Mouse (Mus musculus) 416B (cell line): ENCODE measurements at regions not wholly inside any gene's neighbourhood (a gene's known extent, or its start where the extent isn't known, plus 50 kb on each side); places are given as distances from the start of the nearest gene placed in this dataset.
A peak's percentile ranks its signal among the peaks of the same experiment; 100 is the strongest.

ENCODE experiments used
- DNase-seq: peaks from one replicate; pipeline ENCODE4 v3.0.0; 2011; ENCODE audit warnings: low read depth

DNA sequence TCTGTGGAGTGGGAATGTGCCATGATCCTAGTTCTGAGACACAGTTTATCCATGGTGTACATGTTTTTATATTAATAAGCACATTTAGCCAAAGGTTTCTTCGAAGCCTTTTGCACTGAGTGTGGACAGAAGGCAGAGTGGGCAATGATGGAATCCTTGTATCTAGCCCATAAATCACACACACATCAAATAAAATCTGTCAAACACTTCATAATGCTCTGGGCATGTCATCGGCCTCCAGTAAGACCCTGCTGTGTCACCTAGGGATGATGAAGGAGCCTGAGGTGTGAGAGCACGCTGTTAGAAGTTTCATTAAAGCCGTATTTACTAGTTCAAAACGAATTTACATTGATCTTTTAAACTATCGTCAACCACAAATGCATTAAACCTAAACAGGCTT lies 331.7 kb downstream of the Setd4 start:
- DNase-seq, result no peak

DNA sequence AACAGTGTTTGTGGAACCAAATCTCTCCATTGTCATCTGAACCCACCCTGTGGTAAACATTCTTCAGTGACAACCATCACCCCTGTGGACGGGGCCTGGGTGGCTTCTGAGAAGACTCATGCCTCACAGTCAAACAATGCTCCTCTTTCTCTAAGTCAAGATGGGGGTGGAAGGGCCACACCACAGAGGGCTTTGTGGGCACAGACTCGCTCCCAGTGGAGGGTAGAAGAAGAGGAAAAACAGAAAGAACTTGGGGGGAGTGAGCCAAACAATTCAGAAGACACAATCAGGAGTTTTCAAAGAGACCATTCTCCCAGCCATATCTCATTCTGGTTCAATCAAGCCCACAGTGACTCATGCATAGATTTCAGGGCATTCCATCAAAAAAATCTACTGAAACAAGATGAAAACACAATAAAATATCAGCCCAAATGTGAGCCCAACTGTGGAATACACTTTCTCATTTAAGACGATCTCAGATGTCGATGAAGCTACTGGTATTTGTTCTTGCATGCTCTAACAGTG lies 339.7 kb downstream of the Setd4 start:
- no peak for DNase-seq

DNA sequence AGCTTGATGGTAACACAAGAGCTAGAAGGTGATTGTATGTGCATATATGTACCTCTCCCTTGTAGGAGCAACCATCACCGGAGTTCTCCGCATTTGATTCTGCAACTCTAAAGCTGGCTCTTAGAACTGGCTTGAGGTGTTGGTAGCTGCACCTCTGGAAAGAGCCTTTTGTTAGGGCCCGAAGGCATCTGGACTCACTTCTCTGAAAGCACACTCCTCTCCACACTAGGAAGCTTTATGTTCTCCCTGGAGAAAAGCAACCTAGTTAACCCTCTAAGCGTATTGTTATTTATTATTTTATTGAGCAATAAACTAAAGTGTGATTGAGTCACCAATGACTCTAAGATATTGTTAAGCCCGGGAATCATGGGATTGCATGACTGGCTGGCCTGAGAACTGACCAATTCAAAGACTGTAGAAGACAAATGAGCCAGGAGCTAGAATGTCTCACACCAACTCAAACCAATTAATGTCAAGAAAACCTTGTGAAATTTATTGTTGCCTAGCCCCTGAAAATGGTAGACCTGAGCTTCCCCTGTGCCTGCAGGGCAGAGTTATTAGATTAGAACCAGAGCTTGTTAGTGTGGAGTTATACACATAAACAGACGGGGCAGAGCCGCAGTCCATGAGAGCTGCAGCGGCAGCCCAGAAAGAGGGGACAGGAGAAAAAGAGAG lies 340.6 kb downstream of the Setd4 start:
- DNase-seq, result no peak

DNA sequence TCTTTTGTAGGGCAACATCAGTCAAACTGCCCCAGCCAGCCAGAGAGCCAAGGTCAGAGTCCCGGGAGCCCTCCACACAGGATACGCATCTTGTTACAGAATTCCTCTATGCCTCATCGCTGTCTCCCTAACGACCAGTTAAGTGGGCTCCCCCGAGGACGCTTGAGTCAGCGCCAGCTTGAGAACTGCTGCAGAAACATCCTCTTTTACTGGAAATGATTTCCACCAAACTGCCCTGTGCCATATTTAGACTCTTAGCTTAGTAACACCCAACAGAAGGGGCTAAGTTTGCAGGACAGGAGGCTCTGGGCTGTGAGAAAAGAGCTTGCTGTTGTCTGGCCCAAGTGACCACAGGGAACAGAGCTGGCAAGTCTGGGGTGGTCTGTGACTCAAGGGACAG lies 357.0 kb downstream of the Setd4 start:
- DNase-seq, result peak; percentile 86

DNA sequence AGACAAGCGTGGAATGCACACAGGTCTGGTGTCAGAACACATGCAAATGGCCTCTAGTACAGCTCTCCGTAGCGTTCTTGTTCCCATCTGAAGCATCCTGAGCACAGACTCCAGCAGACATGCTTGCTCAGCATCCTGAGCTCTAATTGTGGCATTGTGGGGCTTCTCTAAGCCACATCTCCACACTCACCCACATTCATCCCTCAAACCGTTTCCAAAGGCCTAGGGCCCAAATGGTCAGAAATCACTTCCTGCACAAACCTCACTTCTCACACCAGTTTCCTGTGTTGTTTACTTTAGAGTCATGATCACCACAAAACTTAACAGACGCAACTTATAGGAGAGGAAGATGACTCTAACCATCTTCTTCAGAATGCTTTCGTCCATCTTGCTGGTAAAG lies 358.1 kb downstream of the Setd4 start:
- DNase-seq, result peak; percentile 95

DNA sequence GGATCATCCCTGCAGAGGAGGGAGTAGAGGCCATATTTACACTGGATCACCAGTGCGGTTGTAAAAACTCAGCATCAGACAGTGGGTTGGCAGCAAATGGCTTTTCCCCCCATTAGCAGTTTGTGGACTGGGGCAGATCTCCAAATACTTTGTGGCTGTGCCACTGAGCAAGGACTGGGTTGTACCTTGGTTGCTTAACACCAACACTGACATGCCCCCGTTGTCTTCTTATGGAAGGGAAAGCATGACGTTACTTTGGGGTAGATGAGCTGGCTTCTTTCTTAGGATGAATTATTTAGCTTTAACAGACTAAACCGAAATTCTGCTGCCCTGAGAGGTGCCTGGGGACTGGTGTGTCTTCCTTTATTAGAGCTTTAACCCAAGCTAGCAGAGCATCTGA lies 365.0 kb downstream of the Setd4 start:
- DNase-seq, result no peak

DNA sequence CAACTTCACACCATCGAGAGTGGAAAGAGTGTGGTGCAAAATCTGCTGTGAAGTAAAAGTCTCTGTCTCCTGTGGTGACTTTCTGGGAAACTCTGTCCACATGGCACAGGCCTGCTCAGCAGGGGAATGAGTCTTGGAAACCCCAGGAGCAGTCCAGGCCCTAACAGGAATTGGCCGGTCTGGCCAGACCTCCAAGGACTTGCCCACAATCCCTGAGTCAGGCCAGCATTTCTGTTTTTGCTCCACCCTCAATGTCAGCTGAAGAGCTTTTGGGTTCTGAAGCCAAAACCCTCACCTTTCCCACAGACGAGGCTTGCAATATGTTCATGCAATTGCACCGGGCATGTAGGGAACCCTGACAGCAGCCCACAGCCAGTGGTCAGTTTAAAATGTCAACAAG lies 365.5 kb downstream of the Setd4 start:
- no peak for DNase-seq

DNA sequence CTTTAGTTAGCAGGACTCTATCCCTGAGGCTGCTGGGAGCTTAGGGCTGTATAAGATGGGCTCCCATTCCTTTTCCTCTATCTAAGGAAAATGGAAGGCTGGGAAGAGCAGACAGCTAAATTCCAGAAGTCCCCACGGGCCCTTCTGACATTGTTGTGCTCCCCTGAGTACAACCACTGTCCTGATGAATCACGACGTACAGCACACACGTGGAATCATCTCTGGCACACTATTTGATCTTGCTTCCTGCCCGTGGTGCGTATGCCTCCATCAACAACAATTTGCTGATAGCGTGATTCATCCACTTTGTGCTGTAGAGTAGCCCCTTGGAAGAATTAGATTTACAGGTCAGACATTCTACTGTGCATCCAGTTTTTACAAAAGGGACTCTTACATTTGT lies 378.2 kb downstream of the Setd4 start:
- no peak for DNase-seq

DNA sequence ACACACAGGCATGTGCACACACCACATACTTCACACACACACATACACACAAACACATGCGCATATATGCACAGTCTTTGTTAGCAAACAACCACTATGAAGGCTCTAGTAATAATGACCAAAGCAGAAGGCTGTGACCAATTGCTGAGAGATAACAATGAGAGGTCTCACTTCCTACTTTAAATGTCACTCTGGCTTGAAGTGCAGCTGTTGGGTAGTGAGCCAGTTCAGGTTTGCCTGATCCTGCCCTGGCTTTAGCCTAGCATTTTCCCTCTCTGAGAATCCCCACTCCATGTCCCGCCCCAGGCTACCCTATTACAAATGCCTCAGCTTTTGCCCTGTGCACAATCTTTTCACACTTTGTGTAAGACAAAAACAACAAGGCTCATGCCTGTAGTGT lies 378.7 kb downstream of the Setd4 start:
- no peak for DNase-seq

DNA sequence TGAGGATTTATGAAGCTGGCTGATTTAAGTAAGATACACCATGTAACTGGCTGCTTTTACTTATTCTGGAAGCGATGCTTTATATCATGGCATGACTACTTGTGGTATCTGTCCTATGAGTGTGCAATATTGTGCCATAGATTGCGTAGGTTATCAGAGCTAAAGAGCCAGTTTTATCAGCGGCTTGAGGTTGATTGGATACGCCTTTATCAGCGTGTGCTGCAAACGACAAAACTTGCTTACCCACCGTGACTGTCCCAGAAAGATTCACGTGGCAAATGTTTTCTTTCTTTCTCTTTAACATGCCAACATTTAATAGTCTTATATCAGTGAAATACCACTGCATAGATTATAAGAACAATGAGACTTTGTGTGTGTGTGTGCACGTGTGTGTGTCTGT lies 384.1 kb downstream of the Setd4 start:
- no peak for DNase-seq

DNA sequence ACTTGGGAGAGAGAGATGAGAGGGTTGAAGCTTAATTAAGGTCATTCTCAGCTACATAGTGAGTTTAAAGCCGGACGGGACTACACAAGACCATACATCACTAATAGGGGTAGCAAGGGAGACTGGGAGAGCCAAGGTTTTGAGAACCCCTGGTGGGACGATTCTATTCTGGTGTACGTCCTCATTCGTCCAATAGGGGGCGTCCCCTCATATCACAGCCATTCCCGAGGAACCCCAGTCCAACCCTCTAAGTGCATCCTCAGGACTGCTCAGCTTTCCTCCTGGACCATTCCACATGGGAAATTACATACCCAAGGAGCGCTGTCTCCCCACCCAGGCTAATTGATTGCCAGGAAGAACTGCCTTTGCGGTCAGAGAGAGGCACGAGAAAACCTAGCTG lies 385.5 kb downstream of the Setd4 start:
- no peak for DNase-seq

DNA sequence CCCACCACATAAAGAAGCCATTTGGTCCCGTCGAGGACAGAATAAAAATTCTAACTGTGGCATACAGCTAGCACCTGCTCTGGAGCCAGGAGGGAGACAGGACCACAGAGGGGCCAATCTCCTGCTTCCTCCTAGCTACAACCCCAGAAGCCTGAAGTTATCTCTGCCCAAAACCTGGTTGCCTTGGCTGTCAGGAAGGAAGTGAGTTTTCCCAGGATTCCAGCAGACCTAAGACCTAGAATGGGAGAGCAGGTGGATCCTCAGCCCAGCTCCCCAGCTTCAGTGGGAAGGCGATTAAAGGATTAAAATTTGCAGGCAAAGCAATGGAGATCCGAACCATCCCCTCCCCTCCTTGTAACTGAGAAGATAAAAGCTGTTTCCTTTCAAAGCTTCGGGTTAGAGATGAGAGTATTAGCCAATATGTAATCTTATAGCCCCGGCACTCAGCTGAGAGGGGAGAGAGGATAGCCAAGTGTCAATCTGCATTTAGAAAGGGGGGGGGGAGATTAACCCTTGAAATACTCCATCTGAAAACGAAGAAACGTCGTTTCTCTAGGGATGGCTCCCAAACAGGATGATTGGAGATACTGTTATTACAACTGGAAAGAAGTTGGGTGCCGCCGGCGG lies 386.1 kb downstream of the Setd4 start:
- DNase-seq, result no peak

DNA sequence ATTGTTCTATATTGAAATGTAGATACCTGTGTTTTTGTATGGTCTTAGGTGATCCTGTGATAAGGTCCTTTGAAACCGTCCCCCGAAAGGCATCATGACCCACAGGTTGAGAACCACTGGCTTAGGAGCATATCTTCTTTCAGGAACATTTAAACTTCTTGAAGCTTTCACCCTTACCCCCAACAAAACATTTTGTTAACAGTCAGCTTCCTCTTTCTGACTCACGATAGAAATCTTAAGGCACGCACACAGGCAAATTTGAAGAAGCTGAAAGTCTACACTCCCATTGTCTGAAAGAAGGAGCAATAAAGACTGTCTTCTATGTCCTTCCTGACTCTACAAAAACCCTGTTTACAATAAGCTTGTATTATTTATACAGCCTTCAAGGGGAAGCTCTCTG lies 388.2 kb downstream of the Setd4 start:
- DNase-seq, result peak; percentile 74

DNA sequence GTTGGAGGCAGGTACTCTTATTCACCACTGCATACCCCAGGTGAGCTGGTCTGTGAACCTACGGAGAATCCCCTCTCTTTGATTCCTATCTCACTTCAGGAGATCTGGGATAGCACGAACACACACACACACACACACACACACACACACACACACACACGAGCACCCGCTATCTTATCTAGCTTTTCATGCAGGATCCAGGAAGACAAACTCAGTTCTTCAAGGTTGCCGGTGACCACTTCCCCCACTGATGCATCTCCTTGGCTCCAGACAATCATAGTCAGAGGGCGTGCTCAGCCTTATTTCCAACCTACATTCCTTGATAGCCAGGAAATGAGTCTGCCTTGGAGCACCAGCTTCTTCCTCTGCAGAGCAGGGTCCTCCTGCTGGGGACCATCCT lies 387.7 kb upstream of the Runx1 start:
- DNase-seq, result peak; percentile 95

DNA sequence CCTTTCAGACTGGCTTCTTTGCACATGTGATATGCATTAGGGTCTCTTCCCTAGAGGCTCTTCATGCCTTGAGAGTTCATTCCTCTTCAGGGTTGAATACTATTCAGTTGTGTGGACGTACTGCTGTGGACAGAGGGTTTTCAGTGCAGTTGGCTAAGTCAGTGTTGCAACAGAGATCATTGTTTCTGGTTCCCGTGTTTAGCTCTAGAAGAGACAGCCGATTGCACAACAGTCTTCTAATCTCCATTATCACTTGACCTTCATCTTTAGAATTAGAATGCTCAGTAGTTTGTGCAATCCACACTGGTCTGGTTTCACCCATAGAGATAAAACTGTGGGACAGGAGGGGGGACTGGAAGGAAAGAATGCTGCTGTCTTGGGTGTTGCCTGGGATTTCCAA lies 381.7 kb upstream of the Runx1 start:
- DNase-seq, result peak; percentile 94

DNA sequence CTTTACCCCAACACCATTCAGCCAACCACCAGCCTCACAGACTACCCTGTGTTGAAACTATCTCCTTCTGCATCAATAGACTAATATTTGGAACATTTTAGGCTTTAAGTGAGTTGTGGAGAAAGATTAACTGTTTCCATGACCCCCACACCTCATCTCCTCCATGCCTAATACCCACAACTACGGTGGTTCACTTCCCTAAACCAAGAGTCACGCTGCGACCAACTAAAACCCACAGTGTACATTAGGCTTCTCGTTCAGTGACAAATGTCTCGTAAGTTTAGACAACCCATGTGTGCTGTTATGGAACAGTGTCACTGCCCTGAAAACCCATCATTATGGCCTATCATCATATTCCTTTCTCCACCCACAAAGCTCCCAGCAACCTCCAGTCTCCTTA lies 381.3 kb upstream of the Runx1 start:
- DNase-seq, result no peak

DNA sequence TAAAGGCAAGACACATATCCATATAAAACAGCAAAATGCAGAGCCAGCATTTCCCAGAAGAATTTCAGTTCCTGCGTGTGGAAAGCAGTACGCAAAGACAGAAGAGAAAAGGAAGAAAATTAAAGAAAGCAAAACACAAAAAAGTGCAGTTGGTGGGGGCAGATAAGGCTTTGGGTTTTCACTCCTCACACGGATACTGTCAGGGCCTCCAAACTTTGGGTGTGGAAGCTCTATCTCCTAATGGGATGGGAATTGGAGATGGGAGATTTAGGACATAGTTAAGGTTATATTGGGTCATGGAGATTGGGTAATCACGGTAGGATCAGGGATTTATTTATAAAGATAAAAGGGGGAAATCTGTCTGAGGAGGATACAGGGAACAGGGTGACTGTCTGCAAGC lies 380.4 kb upstream of the Runx1 start:
- no peak for DNase-seq

DNA sequence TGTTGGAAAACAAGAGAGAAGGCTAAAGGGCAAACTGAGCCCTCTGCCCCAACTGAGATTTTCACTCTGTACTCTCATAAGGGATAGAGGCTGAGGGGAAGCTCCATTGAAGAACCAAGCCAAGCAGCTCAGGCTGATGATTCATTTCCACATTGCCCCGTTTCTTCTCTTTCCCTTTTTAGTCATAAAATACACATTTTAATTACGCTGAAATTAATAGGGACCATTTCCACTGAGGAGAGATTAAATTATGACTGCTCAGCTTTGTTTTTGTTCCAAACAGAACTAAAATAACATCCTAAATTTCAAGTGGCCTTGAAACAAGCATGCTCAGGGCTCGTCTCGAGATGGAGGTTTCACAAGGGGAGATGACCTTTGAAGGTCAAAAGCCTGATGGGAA lies 378.7 kb upstream of the Runx1 start:
- peak; percentile 58 for DNase-seq

DNA sequence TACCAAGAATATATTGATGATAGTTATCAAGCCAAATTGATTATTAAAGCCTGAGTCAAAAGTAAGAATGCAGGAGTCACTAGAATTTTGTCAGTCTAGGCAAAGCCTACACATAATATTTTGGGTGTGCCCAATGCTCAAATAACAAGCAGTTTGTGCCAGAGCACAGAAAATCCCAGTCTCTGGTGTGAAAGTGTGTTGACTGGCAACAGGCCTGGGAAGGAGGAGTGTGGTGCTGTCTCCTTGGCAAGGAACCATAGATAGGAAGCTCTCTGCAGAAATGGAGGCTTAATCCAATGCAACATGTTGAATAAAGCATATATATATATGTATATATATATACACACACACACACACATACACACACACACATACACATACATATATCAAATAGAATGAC lies 376.6 kb upstream of the Runx1 start:
- DNase-seq, result no peak

DNA sequence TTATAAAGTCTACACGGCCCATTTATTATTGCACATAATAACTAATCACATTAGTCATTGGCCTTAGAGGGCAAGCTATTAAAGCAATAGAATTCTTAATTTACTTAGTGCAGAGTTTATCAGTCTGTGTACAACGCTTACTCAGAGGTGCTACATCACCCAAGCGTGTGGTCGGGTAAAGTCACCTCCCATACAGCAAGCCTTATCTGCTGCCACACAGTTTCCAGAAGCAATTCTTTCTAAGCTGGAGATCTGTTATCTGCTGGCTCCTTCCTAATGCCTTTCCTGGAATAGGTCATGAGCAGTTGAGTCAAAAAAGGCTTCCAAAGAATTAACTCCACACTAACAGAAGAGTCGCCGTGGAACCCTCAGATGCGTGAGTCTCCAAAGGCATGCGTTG lies 371.4 kb upstream of the Runx1 start:
- peak; percentile 97 for DNase-seq

DNA sequence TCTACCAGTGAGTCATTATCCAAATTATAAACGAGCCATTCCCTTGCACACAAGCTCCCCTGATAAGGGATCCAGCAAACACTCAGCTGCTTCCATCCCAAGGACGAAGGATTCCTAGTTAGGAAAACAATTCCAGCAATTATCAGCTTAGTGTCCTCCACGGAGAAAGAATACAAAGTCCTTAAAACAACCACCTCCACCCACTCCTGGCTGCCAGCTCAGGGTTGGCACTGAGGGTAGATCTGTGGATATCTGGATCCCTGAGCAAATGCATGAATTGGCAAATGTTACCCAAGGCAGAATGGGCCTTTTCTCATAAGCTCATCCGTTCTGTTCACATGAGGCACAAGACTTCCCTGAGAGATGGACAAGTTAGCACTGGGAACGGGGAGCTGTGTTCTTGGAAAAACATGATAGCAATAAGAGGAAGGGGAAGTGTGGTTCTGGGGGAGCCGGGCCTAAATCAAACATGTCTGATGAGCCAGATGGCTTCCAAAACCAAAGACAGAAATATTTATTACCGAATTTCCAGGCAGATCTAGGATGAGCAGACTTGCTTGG lies 368.1 kb upstream of the Runx1 start:
- no peak for DNase-seq

DNA sequence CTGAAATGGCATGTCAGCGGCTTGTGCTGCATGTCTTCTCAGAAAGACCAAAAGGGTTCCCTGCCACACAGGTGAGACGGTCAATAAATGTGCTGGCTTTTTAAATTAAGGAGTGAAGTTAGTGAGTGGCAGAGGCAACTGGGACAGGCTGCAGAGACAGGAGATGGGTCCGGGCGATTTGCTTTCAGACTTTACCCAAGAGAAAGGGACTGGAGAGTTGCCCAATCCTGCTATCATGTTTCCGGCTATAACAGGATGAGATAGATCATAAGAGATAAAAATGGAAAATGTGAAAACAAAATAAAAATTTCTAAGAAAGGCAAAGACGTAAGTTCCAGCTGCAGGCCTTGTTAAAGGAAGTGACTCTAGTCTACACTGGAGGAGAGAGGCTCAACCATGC lies 367.3 kb upstream of the Runx1 start:
- DNase-seq, result peak; percentile 91

DNA sequence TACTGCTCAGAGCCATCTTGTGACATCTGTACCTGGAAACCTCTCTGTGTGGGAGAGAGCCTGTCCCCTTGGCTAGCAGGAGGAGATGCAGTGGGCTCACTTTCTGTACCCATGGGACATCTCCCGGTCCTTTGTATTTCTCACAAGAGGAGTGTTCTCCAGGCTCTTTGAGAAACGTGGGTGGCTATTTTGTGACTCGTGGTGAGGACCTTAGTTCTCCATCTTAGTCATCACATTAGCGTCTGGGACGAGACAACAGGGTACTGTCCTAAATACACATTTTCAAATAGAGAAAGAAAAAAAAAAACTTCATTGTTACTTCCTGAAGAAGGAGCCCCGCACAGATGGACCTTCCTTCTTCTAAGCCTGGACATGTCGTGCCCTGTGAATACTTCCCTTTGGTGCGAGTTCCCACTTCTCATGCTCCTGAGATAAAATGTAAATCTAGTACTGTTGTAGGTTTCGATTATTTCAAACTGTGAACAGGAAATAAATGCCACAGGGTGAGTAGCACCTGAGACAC lies 366.8 kb upstream of the Runx1 start:
- DNase-seq, result peak; percentile 46

DNA sequence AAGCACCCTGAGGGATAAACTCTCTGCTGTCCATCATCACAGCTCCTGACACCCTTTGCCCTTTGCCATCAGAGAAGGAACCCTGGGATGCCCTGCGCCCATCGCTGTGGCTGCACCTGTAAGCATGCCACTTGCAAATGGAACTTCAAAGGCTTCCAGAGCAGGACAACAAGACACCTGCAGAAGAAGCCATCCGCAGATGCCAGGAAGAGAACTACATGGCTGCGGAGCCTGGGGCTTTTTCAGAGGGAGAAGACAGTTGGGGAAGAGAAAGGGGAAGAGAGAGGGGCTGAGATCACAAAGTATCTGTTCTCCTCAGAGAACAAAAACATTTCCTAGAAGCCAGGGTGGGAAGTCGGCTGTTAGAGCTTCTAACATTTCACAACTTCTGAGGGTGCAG lies 365.2 kb upstream of the Runx1 start:
- DNase-seq, result no peak
